Mouse (Mus musculus) layer of hippocampus, adult 2 months (tissue): Measurements from ENCODE around the gene Brpf3. TPM values are rescaled to one million over a fixed set of nuclear protein-coding genes. Genes with fewer than 3 reads are reported as not detected.
"Not testable (repeated sequence)": the region's sequence is repeated elsewhere in the genome, so short reads cannot be mapped to it uniquely, and the experiment has no call there.

Experiments used
- DNase-seq, 2 experiments: peaks; one replicate each; pipeline ENCODE4 v3.0.0; 2022; ENCODE audit warnings: low spot score in 2 of 2
- H3K27ac ChIP-seq: fragments of 200-600 bp; 2 replicates; pipeline ENCODE4 v1.8.1; 2022
- H3K4me3 ChIP-seq: fragments of 200-600 bp; 2 replicates; pipeline ENCODE4 v1.8.1; 2022; ENCODE audit warnings: mild to moderate bottlenecking
- CTCF ChIP-seq: fragments of 200-600 bp; conservative IDR thresholded peaks from 2 replicates; pipeline ENCODE4 v1.8.1; 2022; ENCODE audit warnings: antibody characterized with exemption, mild to moderate bottlenecking, moderate library complexity
- total RNA-seq, 2 experiments: library from RNA; stranded (reverse); gene quantifications; 2 replicates each; pipeline ENCODE4 v1.2.3; 2021

The Brpf3 gene
- total RNA-seq, 2 experiments from 2014 or later, result 43.4 to 44.8 TPM

DNA sequence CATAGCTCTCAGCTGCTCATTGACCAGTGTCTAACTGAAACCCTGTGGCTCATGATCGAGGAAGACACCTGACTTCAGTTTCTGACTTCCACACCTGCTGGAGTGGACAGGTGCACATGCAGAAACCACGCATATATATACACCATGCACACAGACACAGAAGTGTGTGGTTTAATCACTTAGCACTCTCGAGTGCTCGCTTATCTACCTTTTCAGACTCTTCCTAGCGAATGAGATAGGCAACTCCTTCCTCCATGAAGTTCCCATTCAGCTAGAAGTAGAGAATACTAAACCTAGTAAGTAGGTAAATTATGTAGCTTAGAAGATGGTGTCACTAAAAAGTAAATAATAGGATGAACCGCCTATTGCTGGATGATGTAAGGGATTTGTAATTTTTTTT, 4.1 kb downstream of the Brpf3 start:
- H3K27ac ChIP-seq, result no peak overlapping the region
- no peak overlapping the region for H3K4me3 ChIP-seq
- no peak for TF ChIP-seq CTCF
- DNase-seq, result no peak

DNA sequence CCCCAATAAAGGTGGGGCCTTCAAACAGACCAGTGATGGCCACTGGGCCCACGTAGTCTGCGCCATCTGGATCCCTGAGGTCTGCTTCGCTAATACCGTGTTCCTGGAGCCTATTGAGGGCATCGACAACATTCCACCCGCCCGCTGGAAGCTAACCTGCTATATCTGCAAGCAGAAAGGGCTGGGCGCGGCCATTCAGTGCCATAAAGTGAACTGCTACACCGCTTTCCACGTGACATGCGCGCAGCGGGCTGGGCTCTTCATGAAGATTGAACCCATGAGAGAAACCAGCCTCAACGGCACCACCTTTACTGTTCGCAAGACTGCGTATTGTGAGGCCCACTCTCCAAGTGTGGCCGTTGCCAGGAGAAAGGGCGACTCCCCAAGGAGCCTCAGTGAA, 5.9 kb downstream of the Brpf3 start:
- TF ChIP-seq CTCF, result no peak
- H3K27ac ChIP-seq, result no peak overlapping the region
- DNase-seq, result no peak
- H3K4me3 ChIP-seq, result no peak overlapping the region

DNA sequence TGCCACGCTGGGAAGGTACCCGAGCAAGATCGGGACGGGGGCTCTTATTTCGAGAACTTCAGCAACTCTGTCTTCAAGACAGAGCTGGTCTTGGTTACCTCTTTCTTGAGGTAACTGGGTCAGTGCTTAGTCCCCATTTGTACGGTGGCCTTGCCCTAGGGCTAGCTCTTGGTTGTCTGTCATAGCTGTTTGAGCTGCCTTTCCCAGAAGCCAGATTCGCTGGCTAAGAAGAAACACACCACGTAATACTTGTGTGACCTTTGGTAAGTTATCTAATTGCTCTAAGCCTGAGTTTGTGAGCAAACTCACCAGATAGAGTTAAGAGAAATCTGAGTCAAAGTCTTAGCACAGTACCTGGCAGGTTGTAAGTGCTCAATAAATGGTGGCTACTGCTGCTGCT, 7.8 kb downstream of the Brpf3 start:
- DNase-seq, result no peak
- no peak overlapping the region for H3K4me3 ChIP-seq
- no peak overlapping the region for H3K27ac ChIP-seq
- no peak for TF ChIP-seq CTCF

DNA sequence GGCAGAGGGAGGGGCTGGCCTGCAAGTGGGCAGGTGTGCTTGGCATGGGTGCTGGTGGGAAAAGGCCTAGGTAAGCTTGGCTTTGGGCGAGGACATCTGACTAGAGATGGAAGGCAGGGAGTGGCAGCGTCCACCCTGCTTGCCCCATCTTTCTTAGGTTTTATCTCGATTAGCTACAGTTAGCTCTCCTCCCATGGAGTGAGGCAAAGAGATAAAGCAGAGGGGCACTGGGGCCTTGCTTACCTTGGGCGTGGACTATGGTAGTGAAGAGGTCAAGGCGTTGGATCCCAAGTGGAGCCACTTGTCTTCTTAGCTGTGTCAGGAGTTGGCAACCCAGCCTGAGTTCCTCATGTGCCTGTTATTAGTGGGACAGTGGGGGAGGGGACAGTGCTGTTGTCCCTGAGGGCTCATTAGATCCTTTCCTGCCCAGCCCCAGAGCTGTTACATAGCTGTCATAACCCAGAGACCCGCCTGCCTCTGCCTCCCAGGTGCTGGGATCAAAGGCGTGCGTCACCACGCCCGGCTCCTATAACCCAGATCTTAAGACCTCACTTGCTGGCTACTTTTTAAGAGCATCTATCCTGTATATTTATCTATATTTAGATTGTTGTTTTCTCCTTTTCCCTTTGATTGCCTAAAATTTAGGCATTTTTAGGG, 8.4 kb downstream of the Brpf3 start:
- Histone ChIP-seq H3K27ac (no peak overlapping the region), H3K4me3 (no peak overlapping the region)
- no peak for DNase-seq
- TF ChIP-seq CTCF, result no peak

DNA sequence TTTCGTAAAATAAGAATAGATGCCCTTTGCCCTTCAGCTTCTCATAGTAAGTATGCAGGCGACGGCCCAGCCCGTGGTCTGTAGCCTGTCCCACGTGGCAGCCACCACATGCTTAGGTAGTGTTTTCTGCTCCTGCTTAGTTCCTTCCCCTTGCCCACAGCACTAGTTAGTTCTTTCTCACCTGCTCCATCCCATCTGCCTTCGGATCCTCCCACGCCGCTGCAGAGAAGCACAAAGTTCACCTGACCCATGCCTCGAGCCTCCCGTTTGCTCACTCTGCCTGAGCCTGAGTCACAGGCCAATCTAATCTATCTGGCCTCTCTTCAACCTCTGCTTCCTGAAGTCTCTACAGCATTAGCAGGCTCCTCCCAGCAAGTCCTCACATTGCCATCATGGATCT, 11.5 kb downstream of the Brpf3 start:
- no peak for TF ChIP-seq CTCF
- Histone ChIP-seq H3K4me3 (no peak overlapping the region), H3K27ac (no peak overlapping the region)
- DNase-seq, result no peak

DNA sequence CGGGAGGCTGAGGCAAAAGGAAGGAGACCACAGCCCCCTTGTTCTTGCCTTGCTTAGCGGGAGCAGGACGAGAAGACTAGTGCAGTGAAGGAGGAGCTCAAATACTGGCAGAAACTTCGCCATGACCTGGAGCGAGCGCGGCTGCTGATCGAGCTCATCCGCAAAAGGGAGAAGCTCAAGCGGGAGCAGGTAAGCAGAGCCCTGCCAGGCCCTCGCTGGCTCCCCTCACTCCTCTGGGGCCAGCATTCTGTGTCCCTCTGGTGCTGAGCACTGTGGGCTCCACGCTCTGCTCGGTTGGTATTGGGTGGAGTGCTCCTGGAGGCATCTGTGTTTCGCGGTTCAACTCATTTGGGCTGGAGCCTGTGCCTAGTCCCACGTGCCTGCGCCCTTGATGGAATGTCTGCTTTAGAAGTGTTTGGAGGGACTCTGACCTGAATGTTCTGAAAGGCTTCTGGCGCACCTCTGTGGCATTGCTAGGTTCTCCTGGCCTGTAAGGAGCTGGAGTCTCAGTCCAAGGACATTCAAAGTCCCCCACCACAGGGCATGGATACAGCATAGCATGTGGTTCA, 13.7 kb downstream of the Brpf3 start:
- no peak overlapping the region for H3K27ac ChIP-seq
- TF ChIP-seq CTCF, result no peak
- DNase-seq, result no peak
- H3K4me3 ChIP-seq, result no peak overlapping the region

DNA sequence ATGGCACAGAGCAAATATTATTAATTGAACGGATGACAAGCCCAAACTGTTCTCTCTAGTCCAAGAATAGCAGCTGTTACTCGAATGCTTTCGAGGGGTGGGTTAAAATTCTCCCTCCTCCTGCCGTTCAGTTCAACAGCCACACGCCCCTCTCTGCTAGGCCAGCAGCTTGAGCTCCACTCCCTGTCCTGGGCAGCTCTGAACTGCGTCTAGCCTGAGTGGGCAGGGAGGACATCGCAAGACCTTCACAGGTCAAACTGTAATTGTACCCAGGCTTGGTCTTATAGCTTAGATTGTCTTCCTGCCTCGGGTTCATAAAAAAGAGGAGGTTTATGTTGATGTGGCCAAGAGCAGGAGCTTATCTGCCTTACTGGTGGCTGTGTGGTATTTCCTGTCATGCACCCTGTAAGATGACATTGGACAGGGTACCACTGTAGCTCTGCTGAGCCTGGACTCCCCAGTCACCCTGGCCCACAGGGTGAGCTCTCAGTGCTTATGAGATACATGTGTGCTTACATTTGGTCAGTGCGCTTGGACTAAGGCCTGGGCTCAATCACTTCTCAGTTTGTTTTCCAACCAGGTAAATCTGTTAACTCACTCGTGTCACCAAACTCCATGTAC, 14.6 kb downstream of the Brpf3 start:
- Histone ChIP-seq H3K4me3 (no peak overlapping the region), H3K27ac (no peak overlapping the region)
- no peak for DNase-seq
- no peak for TF ChIP-seq CTCF

DNA sequence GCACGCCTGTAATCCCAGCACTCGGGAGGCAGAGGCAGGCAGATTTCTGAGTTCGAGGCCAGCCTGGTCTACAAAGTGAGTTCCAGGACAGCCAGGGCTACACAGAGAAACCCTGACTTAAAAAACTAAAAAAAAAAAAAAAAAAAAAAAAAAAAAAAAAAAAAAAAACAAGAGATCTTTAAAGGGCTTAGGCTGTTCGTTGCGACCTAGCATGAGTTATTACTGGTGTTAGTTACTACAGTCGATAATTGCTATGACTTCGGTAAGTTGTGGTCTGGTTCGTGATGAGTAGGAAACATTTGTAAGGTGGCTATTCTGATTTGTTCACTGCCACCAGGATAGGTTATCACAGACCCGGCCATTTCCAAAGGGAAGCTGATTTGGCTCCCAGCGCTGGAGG, 15.4 kb downstream of the Brpf3 start:
- not testable (repeated sequence) for H3K27ac ChIP-seq, H3K4me3 ChIP-seq, DNase-seq

DNA sequence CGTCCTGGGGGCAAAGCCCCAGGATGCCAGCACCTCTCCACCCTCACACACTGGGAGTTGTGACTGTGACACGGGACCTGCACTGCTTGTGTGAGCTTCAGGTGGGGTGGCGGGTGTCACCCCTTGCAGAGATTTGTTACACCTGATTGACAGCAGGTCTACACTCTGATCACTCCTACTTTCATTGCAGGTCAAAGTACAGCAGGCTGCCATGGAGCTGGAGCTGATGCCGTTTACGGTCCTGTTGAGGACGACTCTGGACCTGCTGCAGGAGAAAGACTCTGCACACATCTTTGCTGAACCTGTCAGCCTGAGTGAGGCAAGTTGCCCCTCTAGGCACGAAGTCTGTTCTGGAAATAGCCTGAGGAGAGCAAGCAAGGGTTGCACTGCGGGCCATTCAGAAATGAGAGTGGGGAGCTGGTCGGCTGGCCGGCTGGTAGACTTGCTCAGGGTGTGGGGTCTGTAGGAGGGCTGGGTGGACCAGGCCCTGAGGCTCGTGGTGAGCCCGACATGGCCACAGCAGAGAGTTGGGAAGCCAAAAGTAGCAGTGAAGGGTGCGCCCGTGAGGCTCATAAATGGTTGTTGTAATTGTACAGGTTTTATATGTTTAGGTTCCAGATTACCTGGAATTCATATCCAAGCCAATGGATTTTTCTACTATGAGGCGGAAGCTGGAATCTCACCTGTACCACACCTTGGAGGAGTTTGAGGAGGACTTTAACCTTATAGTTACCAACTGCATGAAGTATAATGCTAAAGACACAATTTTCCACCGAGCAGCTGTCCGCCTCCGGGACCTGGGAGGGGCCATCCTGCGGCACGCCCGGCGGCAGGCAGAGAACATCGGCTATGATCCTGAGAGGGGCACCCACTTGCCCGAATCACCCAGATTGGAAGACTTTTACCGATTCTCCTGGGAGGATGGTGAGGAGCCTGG, 16.3 kb downstream of the Brpf3 start:
- no peak for TF ChIP-seq CTCF
- Histone ChIP-seq H3K27ac (no peak overlapping the region), H3K4me3 (no peak overlapping the region)
- no peak for DNase-seq

DNA sequence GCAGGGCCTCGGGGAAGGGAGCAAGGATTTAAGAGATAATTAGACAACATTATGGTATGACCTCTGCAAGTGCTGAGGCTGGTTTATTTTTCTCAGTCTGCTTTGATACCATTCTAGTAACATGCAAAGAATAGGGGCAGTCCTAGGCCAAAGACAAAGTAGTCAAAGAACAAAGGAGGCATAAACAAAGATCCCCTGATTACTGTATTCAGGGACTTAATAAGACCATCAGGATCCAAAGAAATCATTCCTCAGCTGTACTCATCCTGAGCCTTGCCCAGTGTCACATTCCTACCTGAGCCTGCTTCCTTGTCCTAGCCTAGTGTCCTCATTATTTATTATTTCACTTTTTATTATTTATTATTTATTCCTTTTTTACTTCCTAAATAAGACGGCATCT, 19.3 kb downstream of the Brpf3 start:
- no peak overlapping the region for H3K27ac ChIP-seq
- no peak for DNase-seq
- H3K4me3 ChIP-seq, result no peak overlapping the region
- no peak for TF ChIP-seq CTCF

DNA sequence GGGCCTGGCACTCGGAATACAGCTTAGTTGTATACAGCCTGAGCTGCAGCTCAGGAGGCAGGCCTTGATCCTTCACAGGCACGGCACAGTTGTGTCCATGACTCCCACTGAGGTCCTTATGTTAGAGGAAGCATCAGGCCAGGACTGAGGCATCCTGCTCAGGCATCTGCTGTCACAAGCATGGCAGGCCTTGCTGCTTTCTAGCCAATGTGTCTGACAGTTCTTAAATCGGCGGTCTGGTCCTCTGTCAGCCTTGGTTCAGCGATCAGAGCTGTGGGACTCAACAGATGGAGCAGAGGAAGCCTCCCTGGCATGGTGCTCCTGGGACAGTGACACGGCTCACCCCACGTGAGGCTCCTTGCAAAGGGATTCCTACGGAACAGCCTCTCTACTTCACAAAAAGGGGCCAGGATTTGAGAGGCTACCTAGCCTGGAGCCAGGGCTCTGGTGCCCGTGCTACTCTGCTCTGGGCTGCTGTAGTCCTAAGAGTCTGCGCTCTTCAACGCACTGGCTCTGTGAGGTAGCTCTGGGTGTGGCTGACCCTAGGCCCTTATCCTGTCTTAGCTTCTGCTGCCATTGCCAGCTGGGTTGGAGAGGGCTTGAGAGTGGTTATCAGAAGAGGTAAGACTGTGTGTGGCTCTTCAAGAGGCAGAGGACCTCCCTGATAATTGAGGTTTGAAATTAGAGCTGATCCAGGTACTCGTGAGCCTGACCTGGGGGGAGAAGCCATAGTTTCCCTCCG, 22.3 kb downstream of the Brpf3 start:
- TF ChIP-seq CTCF, result no peak
- peak in 1 of 2 experiments; percentile 31 for DNase-seq
- Histone ChIP-seq H3K4me3 (no peak overlapping the region), H3K27ac (no peak overlapping the region)

DNA sequence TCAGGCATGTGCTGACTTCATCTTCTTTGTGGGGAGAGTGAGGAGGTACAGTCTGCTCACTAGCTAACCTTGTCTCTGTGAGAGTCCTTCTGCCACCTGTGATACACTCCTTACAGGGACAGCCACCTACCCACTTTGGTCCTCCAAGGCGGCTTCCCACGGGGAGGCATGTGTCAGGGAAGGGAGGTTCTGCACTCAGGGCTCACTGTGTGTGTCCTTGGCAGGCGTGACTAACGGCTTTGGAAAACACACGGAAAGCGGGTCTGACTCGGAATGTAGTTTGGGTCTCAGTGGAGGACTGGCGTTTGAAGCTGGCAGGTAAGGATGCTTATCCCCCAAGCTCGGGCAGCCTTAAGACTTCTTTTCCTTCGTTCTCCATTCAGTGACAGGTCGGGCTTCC, 22.9 kb downstream of the Brpf3 start:
- no peak for TF ChIP-seq CTCF
- no peak for DNase-seq
- no peak overlapping the region for H3K4me3 ChIP-seq
- H3K27ac ChIP-seq, result no peak overlapping the region
